Mouse (Mus musculus) myocyte (in vitro differentiated cells): ENCODE data around the gene Edn3. TPM values are rescaled to one million over a fixed set of nuclear protein-coding genes. Genes with fewer than 3 reads are reported as not detected.

Experiments
- H3K27me3 ChIP-seq: one replicate; pipeline ENCODE4 v1.6.1; 2011; ENCODE audit not compliant: control insufficient read depth, insufficient read depth, insufficient read length
- H3K36me3 ChIP-seq: one replicate; pipeline ENCODE4 v1.6.1; 2011; ENCODE audit not compliant: control insufficient read depth, insufficient read depth
- H3K4me2 ChIP-seq: one replicate; pipeline ENCODE4 v1.6.1; 2011; ENCODE audit warnings: low read depth, control low read depth
- H3K4me3 ChIP-seq: one replicate; pipeline ENCODE4 v1.5.1; 2011; ENCODE audit warnings: mild to moderate bottlenecking, control low read depth, moderate library complexity
- H3K79me2 ChIP-seq: one replicate; pipeline ENCODE4 v1.6.1; 2011; ENCODE audit not compliant: control insufficient read depth, insufficient read depth
- H3ac ChIP-seq: one replicate; pipeline ENCODE4 v1.6.1; 2011; ENCODE audit not compliant: control insufficient read depth, insufficient read length
- CEBPB ChIP-seq: IDR thresholded peaks from 2 replicates; pipeline ENCODE4 v1.6.1; 2011; ENCODE audit warnings: mild to moderate bottlenecking, moderate library complexity; ENCODE audit not compliant: poor library complexity, insufficient read depth, severe bottlenecking
- E2F4 ChIP-seq: IDR thresholded peaks from one replicate; pipeline ENCODE4 v1.6.1; 2011; ENCODE audit warnings: mild to moderate bottlenecking, control low read depth, moderate library complexity; ENCODE audit not compliant: insufficient read depth
- MAX ChIP-seq: IDR thresholded peaks from one replicate; pipeline ENCODE4 v1.6.1; 2011; ENCODE audit warnings: low read depth, mild to moderate bottlenecking, control low read depth
- MYOD1 ChIP-seq, 3 experiments: IDR thresholded peaks; one replicate each; pipeline ENCODE4 v1.6.1; 2011; ENCODE audit warnings: control low read depth in 2 of 3, low read depth in 2 of 3, mild to moderate bottlenecking in 2 of 3, moderate library complexity in 1 of 3; ENCODE audit not compliant: insufficient read length in 2 of 3, control insufficient read depth in 1 of 3
- MYOG ChIP-seq, 3 experiments: IDR thresholded peaks; one replicate each; pipeline ENCODE4 v1.6.1; 2011; ENCODE audit warnings: control low read depth in 2 of 3, low read depth in 2 of 3, mild to moderate bottlenecking in 2 of 3; ENCODE audit not compliant: insufficient read length in 2 of 3, control insufficient read depth in 1 of 3, insufficient read depth in 1 of 3
- POLR2A ChIP-seq: IDR thresholded peaks from one replicate; pipeline ENCODE4 v1.6.1; 2011; ENCODE audit warnings: low read depth, mild to moderate bottlenecking, control low read depth, moderate library complexity; ENCODE audit not compliant: insufficient read length
- POLR2AphosphoS2 ChIP-seq: IDR thresholded peaks from one replicate; pipeline ENCODE4 v1.6.1; 2011; ENCODE audit warnings: low read depth, control low read depth; ENCODE audit not compliant: insufficient read length
- REST ChIP-seq: IDR thresholded peaks from one replicate; pipeline ENCODE4 v1.6.1; 2011; ENCODE audit warnings: mild to moderate bottlenecking, control low read depth, moderate library complexity; ENCODE audit not compliant: insufficient read depth, insufficient read length
- SRF ChIP-seq: IDR thresholded peaks from one replicate; pipeline ENCODE4 v1.6.1; 2011; ENCODE audit warnings: low read depth; ENCODE audit not compliant: control insufficient read depth, insufficient read length
- TCF12 ChIP-seq: IDR thresholded peaks from one replicate; pipeline ENCODE4 v1.6.1; 2011; ENCODE audit warnings: mild to moderate bottlenecking, control low read depth; ENCODE audit not compliant: poor library complexity, insufficient read depth, severe bottlenecking
- TCF3 ChIP-seq: IDR thresholded peaks from one replicate; pipeline ENCODE4 v1.6.1; 2011; ENCODE audit warnings: low read depth, control low read depth; ENCODE audit not compliant: insufficient read length
- USF1 ChIP-seq: IDR thresholded peaks from one replicate; pipeline ENCODE4 v1.6.1; 2011; ENCODE audit warnings: low read depth, mild to moderate bottlenecking, control low read depth, moderate library complexity
- polyA plus RNA-seq: library from polyadenylated mRNA; unstranded; fragments of >200 nt; fragmentation: generic; extraction: Trizol; gene quantifications from one replicate; pipeline ENCODE4 v1.2.1, GENCODE M21; 2012; ENCODE audit warnings: missing spikeins

Gene Edn3
- polyA plus RNA-seq = not detected

- no peak within 1 kb of the TSS for H3K4me2 ChIP-seq
- H3K36me3 ChIP-seq = no peaks in the 10 kb centered on the region
- TF ChIP-seq REST = no peak
- H3K4me3 ChIP-seq = no peak within 1 kb of the TSS
- no peaks in the 10 kb centered on the region for H3K79me2 ChIP-seq
- no peak within 1 kb of the TSS for H3ac ChIP-seq
- no peaks in the 10 kb centered on the region for H3K27me3 ChIP-seq
These were observed at the start of gene Edn3 for GRCm38 (mm10) chr2:174760479-174761121. Gene Edn3 (plus strand): TSS chr2:174760619.

GRCm38 (mm10) chr2:174712043-174712442 is 48.4 kb upstream of the Edn3 start:
- TF ChIP-seq SRF = no peak
- no peak for TF ChIP-seq POLR2AphosphoS2
- no peak for TF ChIP-seq USF1
- no peak for TF ChIP-seq MAX
- TF ChIP-seq MYOD1 (IDR thresholded peaks at IDR 0.05; ENCODE audit: control insufficient read depth in 1 of 3, insufficient read length in 2 of 3, low read depth in 2 of 3) = no peak
- no peak for TF ChIP-seq E2F4
- Histone ChIP-seq H3K4me3 (no peak overlapping the region), H3K79me2 (no peaks in the 10 kb centered on the region), H3ac (no peak overlapping the region), H3K4me2 (no peak overlapping the region), H3K27me3 (no peaks in the 10 kb centered on the region), H3K36me3 (no peaks in the 10 kb centered on the region)

GRCm38 (mm10) chr2:174715938-174716337 is 44.5 kb upstream of the Edn3 start:
- no peak overlapping the region for H3K4me3 ChIP-seq
- TF ChIP-seq MAX = no peak
- no peak for TF ChIP-seq MYOD1 (IDR thresholded peaks at IDR 0.05; ENCODE audit: control insufficient read depth in 1 of 3, insufficient read length in 2 of 3, low read depth in 2 of 3)
- TF ChIP-seq POLR2A = no peak
- TF ChIP-seq E2F4 = no peak
- H3K4me2 ChIP-seq = no peak overlapping the region
- no peak overlapping the region for H3ac ChIP-seq
- H3K79me2 ChIP-seq = no peaks in the 10 kb centered on the region
- no peaks in the 10 kb centered on the region for H3K36me3 ChIP-seq
- H3K27me3 ChIP-seq = no peaks in the 10 kb centered on the region

GRCm38 (mm10) chr2:174717857-174718256 is 42.6 kb upstream of the Edn3 start:
- H3K4me2 ChIP-seq = no peak overlapping the region
- H3ac ChIP-seq = no peak overlapping the region
- H3K79me2 ChIP-seq = no peaks in the 10 kb centered on the region
- no peak for TF ChIP-seq E2F4
- no peak for TF ChIP-seq MYOG (IDR thresholded peaks at IDR 0.05; ENCODE audit: control insufficient read depth in 1 of 3, insufficient read depth in 1 of 3, insufficient read length in 2 of 3, low read depth in 2 of 3)
- TF ChIP-seq TCF12 = no peak
- no peak for TF ChIP-seq TCF3
- TF ChIP-seq MYOD1 (IDR thresholded peaks at IDR 0.05; ENCODE audit: control insufficient read depth in 1 of 3, insufficient read length in 2 of 3, low read depth in 2 of 3) = no peak
- no peak for TF ChIP-seq MAX
- TF ChIP-seq REST = no peak
- TF ChIP-seq POLR2A = no peak
- TF ChIP-seq CEBPB = no peak
- TF ChIP-seq USF1 = no peak
- TF ChIP-seq POLR2AphosphoS2 = no peak
- no peak for TF ChIP-seq SRF
- no peaks in the 10 kb centered on the region for H3K27me3 ChIP-seq
- no peaks in the 10 kb centered on the region for H3K36me3 ChIP-seq
- no peak overlapping the region for H3K4me3 ChIP-seq

- H3K4me2 ChIP-seq = no peak overlapping the region
- no peaks in the 10 kb centered on the region for H3K36me3 ChIP-seq
- no peak overlapping the region for H3K4me3 ChIP-seq
- H3K79me2 ChIP-seq = no peaks in the 10 kb centered on the region
- H3K27me3 ChIP-seq = no peaks in the 10 kb centered on the region
- no peak for TF ChIP-seq REST
- TF ChIP-seq SRF = no peak
- TF ChIP-seq MAX = no peak
- TF ChIP-seq TCF3 = no peak
- no peak for TF ChIP-seq POLR2AphosphoS2
- no peak for TF ChIP-seq USF1
- no peak for TF ChIP-seq MYOD1 (IDR thresholded peaks at IDR 0.05; ENCODE audit: control insufficient read depth in 1 of 3, insufficient read length in 2 of 3, low read depth in 2 of 3)
- no peak for TF ChIP-seq MYOG (IDR thresholded peaks at IDR 0.05; ENCODE audit: control insufficient read depth in 1 of 3, insufficient read depth in 1 of 3, insufficient read length in 2 of 3, low read depth in 2 of 3)
- TF ChIP-seq TCF12 = no peak
- no peak for TF ChIP-seq E2F4
- TF ChIP-seq CEBPB = no peak
- no peak for TF ChIP-seq POLR2A
- H3ac ChIP-seq = no peak overlapping the region
These were observed 33.1 kb upstream of the Edn3 start for GRCm38 (mm10) chr2:174727114-174727823.
